In genomic region chr13:59820836-59821235, GRCm38 (mm10) we compare ENCODE assay signal across 11 mouse cellular contexts. TPM values are rescaled to one million over a fixed set of nuclear protein-coding genes. Genes with fewer than 3 reads are reported as not detected.
A peak's percentile ranks its signal among the peaks of the same experiment; 100 is the strongest.
DNase-seq lines count a peak whose midpoint lies in the region; ATAC-seq lines count a peak whose summit lies in the region.
"Had no signal": no experiment of that assay in that cellular context is flagged by ENCODE, and none has a peak within 500 bp of the region (broad histone marks: within the 10 kb centered on the region; RNA-seq: fewer than 3 reads in every experiment).

No protein-coding gene starts in this region.

- WGBS in heart, embryonic 11.5 days (ENCODE audit: insufficient replicate concordance), result 58% methylated on average over 3 of the region's 3 CpGs
- 87% methylated on average over 3 of the region's 3 CpGs for WGBS in midbrain, embryonic 13.5 days
- WGBS in midbrain, embryonic 11.5 days, result 77% methylated on average over 3 of the region's 3 CpGs
- WGBS in intestine, embryonic 14.5 days, result 71% methylated on average over 3 of the region's 3 CpGs
- WGBS in stomach, embryonic 16.5 days, result 64% methylated on average over 3 of the region's 3 CpGs

- DNase-seq in heart, adult 8-10 months (ENCODE audit: low spot score), result no peak
- no peak for DNase-seq in midbrain, embryonic 11.5 days (ENCODE audit: low spot score, missing footprints)
- DNase-seq in intestine, embryonic 14.5 days (ENCODE audit: low spot score), result no peak
- DNase-seq in urinary bladder, adult 18-20 months (ENCODE audit: low spot score in 2 of 2), result no peak
- no peak for DNase-seq in embryo, embryonic 9.5 days (ENCODE audit: extremely low spot score)
- DNase-seq: gastrocnemius, postnatal 10 days; right cerebral cortex, postnatal 14 days had no signal

- H3K9me3 ChIP-seq in heart, embryonic 11.5 days (replicated peaks; ENCODE audit: control insufficient read depth, low read length), result no peaks in the 10 kb centered on the region
- no peaks in the 10 kb centered on the region for H3K9me3 ChIP-seq in midbrain, embryonic 13.5 days
- no peaks in the 10 kb centered on the region for H3K9me3 ChIP-seq in midbrain, embryonic 11.5 days (ENCODE audit: control insufficient read depth, low read length)
- H3K9me3 ChIP-seq in intestine, embryonic 14.5 days (ENCODE audit: control insufficient read depth, low read length), result no peaks in the 10 kb centered on the region
- H3K9me3 ChIP-seq in stomach, embryonic 16.5 days (replicated peaks; ENCODE audit: control insufficient read depth, low read length), result no peaks in the 10 kb centered on the region

- no peak overlapping the region for H3K27ac ChIP-seq in heart, embryonic 11.5 days (ENCODE audit: low read depth, low read length)
- H3K27ac ChIP-seq in midbrain, embryonic 13.5 days, result no peak overlapping the region
- H3K27ac ChIP-seq in midbrain, embryonic 11.5 days (ENCODE audit: low read depth, low read length), result no peak overlapping the region
- H3K27ac ChIP-seq in intestine, embryonic 14.5 days (ENCODE audit: low read depth), result no peak overlapping the region
- no peak overlapping the region for H3K27ac ChIP-seq in stomach, embryonic 16.5 days (ENCODE audit: low read length)

- peak overlapping the region; percentile 73 for H3K4me2 ChIP-seq in heart, embryonic 11.5 days
- peak overlapping the region; percentile 30; the same call in 1 of the 2 replicates for H3K4me2 ChIP-seq in midbrain, embryonic 13.5 days (replicated peaks)
- no peak overlapping the region for H3K4me2 ChIP-seq in midbrain, embryonic 11.5 days
- peak overlapping the region; percentile 62 for H3K4me2 ChIP-seq in intestine, embryonic 14.5 days (ENCODE audit: low read length)
- peak overlapping the region; percentile 63 for H3K4me2 ChIP-seq in stomach, embryonic 16.5 days (ENCODE audit: low read depth, low read length)

- no peak for ATAC-seq in heart, embryonic 11.5 days (replicated peaks; ENCODE audit: insufficient number of reproducible peaks, low FRiP score, low TSS enrichment)
- ATAC-seq in midbrain, embryonic 13.5 days, result no peak
- ATAC-seq in midbrain, embryonic 11.5 days (ENCODE audit: low FRiP score), result no peak
- no peak for ATAC-seq in intestine, embryonic 14.5 days (replicated peaks; ENCODE audit: low FRiP score, low TSS enrichment, low read depth)
- no peak for ATAC-seq in stomach, embryonic 16.5 days (ENCODE audit: insufficient read depth, low FRiP score)

- H3K36me3 ChIP-seq in heart, embryonic 11.5 days (ENCODE audit: control insufficient read depth, insufficient read depth, low read length), result 0 out of 2 replicates have a peak, but pooled peaks cover 3% of the 10 kb centered on the region
- H3K36me3 ChIP-seq in midbrain, embryonic 13.5 days, result peaks cover 27% of the 10 kb centered on the region
- peaks cover 4% of the 10 kb centered on the region; the same call in 1 of the 2 replicates for H3K36me3 ChIP-seq in midbrain, embryonic 11.5 days (ENCODE audit: control insufficient read depth, insufficient read depth, low read length)
- H3K36me3 ChIP-seq in intestine, embryonic 14.5 days (ENCODE audit: control insufficient read depth, insufficient read depth, low read length), result peaks cover 28% of the 10 kb centered on the region
- H3K36me3 ChIP-seq in stomach, embryonic 16.5 days (ENCODE audit: control insufficient read depth, insufficient read depth, low read length), result no peaks in the 10 kb centered on the region

- H3K27me3 ChIP-seq in heart, embryonic 11.5 days (ENCODE audit: control insufficient read depth, insufficient read depth, low read length), result no peaks in the 10 kb centered on the region
- H3K27me3 ChIP-seq in midbrain, embryonic 13.5 days, result no peaks in the 10 kb centered on the region
- no peaks in the 10 kb centered on the region for H3K27me3 ChIP-seq in midbrain, embryonic 11.5 days (ENCODE audit: control insufficient read depth, insufficient read depth, low read length)
- no peaks in the 10 kb centered on the region for H3K27me3 ChIP-seq in intestine, embryonic 14.5 days (replicated peaks; ENCODE audit: control insufficient read depth, insufficient read depth, low read length)
- H3K27me3 ChIP-seq in stomach, embryonic 16.5 days (ENCODE audit: control insufficient read depth, insufficient read depth, low read length), result no peaks in the 10 kb centered on the region

- H3K4me3 ChIP-seq in heart, embryonic 11.5 days (ENCODE audit: low read depth, low read length), result peak overlapping the region; percentile 95
- no peak overlapping the region for H3K4me3 ChIP-seq in midbrain, embryonic 13.5 days (replicated peaks)
- H3K4me3 ChIP-seq in midbrain, embryonic 11.5 days (ENCODE audit: low read depth, low read length), result no peak overlapping the region
- no peak overlapping the region for H3K4me3 ChIP-seq in intestine, embryonic 14.5 days (ENCODE audit: low read depth, low read length)
- peak overlapping the region; percentile 27; the same call in 1 of the 2 replicates for H3K4me3 ChIP-seq in stomach, embryonic 16.5 days (replicated peaks; ENCODE audit: low read length)

- peaks cover 14% of the 10 kb centered on the region; the same call in 1 of the 2 replicates for H3K4me1 ChIP-seq in heart, embryonic 11.5 days (ENCODE audit: control insufficient read depth, insufficient read depth, low read length)
- H3K4me1 ChIP-seq in midbrain, embryonic 13.5 days (replicated peaks), result peaks cover 48% of the 10 kb centered on the region
- peaks cover 6% of the 10 kb centered on the region; the same call in 1 of the 2 replicates for H3K4me1 ChIP-seq in midbrain, embryonic 11.5 days (ENCODE audit: control insufficient read depth, insufficient read depth, low read length)
- peaks cover 27% of the 10 kb centered on the region for H3K4me1 ChIP-seq in intestine, embryonic 14.5 days (replicated peaks; ENCODE audit: control insufficient read depth, insufficient read depth, low read length)
- H3K4me1 ChIP-seq in stomach, embryonic 16.5 days (ENCODE audit: control insufficient read depth, insufficient read depth, low read length), result peaks cover 24% of the 10 kb centered on the region

- no peak overlapping the region for H3K9ac ChIP-seq in heart, embryonic 11.5 days (ENCODE audit: low read depth, low read length)
- H3K9ac ChIP-seq in midbrain, embryonic 13.5 days (replicated peaks), result peak overlapping the region; percentile 5
- no peak overlapping the region for H3K9ac ChIP-seq in midbrain, embryonic 11.5 days (ENCODE audit: low read length)
- H3K9ac ChIP-seq in intestine, embryonic 14.5 days (ENCODE audit: low read length), result no peak overlapping the region
- H3K9ac ChIP-seq in stomach, embryonic 16.5 days (ENCODE audit: low read length), result no peak overlapping the region

RNA-seq across cellular contexts. Expression of gene Tut7, which starts 2.1 kb away (rescaled TPM):
- polyA plus RNA-seq in heart, embryonic 11.5 days (2014; fragmentation: Nextera tagmentation; extraction: Ambion mirVana), result 40.1 and 45.1 TPM in 2 replicates
- total RNA-seq in heart, adult 8-10 months (2022), result 10 to 100 TPM; 35.5 to 42.0 (median 39.5) TPM
- polyA plus RNA-seq in midbrain, embryonic 13.5 days (2015; fragmentation: Nextera tagmentation; extraction: Ambion mirVana), result 58.7 and 59.6 TPM in 2 replicates
- 47.2 and 48.7 TPM in 2 replicates for polyA plus RNA-seq in midbrain, embryonic 11.5 days (2014; fragmentation: Nextera tagmentation; extraction: Ambion mirVana)
- polyA plus RNA-seq in intestine, embryonic 14.5 days (2014; fragmentation: Nextera tagmentation; extraction: Ambion mirVana), result 40.8 and 43.6 TPM in 2 replicates
- polyA plus RNA-seq in stomach, embryonic 16.5 days (2015; fragmentation: Nextera tagmentation; extraction: Ambion mirVana), result 52.4 and 52.9 TPM in 2 replicates

RNA-seq across cellular contexts. Expression of gene Gm49354, which starts 38.8 kb away (rescaled TPM):
- polyA plus RNA-seq in heart, embryonic 11.5 days (2014; fragmentation: Nextera tagmentation; extraction: Ambion mirVana), result not detected in 2 replicates
- not detected for total RNA-seq in heart, adult 8-10 months (2022)
- not detected in 2 replicates for polyA plus RNA-seq in midbrain, embryonic 13.5 days (2015; fragmentation: Nextera tagmentation; extraction: Ambion mirVana)
- polyA plus RNA-seq in midbrain, embryonic 11.5 days (2014; fragmentation: Nextera tagmentation; extraction: Ambion mirVana), result not detected in 2 replicates
- polyA plus RNA-seq in intestine, embryonic 14.5 days (2014; fragmentation: Nextera tagmentation; extraction: Ambion mirVana), result not detected in 2 replicates
- polyA plus RNA-seq in stomach, embryonic 16.5 days (2015; fragmentation: Nextera tagmentation; extraction: Ambion mirVana), result not detected in 2 replicates
- total RNA-seq: gastrocnemius, postnatal 10 days; liver, adult 2 months had no signal
- polyA plus RNA-seq: liver, adult 2 months had no signal

RNA-seq across cellular contexts. Expression of gene Isca1, which starts 51.2 kb away (rescaled TPM):
- 168 and 171 TPM in 2 replicates for polyA plus RNA-seq in heart, embryonic 11.5 days (2014; fragmentation: Nextera tagmentation; extraction: Ambion mirVana)
- 100 to 1,000 TPM; 215 to 235 (median 226) TPM for total RNA-seq in heart, adult 8-10 months (2022)
- 143 and 146 TPM in 2 replicates for polyA plus RNA-seq in midbrain, embryonic 13.5 days (2015; fragmentation: Nextera tagmentation; extraction: Ambion mirVana)
- polyA plus RNA-seq in midbrain, embryonic 11.5 days (2014; fragmentation: Nextera tagmentation; extraction: Ambion mirVana), result 131 and 146 TPM in 2 replicates
- 111 and 115 TPM in 2 replicates for polyA plus RNA-seq in intestine, embryonic 14.5 days (2014; fragmentation: Nextera tagmentation; extraction: Ambion mirVana)
- polyA plus RNA-seq in stomach, embryonic 16.5 days (2015; fragmentation: Nextera tagmentation; extraction: Ambion mirVana), result 122 and 134 TPM in 2 replicates

Comparison
In these comparisons a context has a peak if more than half of its experiments do, and no peak if none do; other contexts are left out.
1. H3K4me3 ChIP-seq: peak in heart, embryonic 11.5 days (single experiment) and stomach, embryonic 16.5 days (single experiment); none in midbrain, embryonic 13.5 days (single experiment), midbrain, embryonic 11.5 days (single experiment) and intestine, embryonic 14.5 days (single experiment).